ENCODE assay signal across 8 mouse cellular contexts in the genomic region with DNA sequence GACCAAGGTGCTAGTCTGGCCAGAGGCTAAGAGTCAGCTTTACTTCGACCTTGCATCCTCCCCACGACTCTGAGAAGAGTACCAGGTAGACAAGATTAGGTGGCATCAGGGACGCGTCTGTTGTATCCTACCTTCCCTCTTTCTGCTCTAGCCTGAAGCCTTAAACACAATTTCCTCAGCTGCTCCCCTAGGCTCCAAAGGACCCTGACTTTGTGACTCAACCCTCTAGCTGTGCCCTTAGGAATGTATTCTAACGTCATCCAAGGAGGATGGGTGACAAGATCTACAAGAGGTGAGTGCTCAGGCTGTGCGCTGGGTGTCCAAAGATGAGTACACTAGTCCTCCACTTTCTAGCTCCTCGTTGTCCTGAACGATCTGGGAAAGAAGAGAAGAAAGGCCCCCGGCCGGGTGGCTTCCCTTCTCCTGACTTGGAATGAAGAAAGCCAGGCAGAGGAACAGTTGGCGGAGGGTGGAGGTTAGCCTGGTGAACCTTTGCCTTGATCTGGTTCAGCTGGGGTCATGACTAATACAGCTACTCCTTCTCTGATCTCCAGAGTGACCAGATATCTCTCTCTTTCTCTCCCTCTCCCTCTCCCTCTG. TPM values are rescaled to one million over a fixed set of nuclear protein-coding genes. Genes with fewer than 3 reads are reported as not detected.
DNase-seq lines count a peak whose midpoint lies in the region; ATAC-seq and TF ChIP-seq lines count a peak whose summit lies in the region.

No protein-coding gene starts in this region.

- TF ChIP-seq POLR2A in MEL (IDR thresholded peaks at IDR 0.05; ENCODE audit: control insufficient read depth in 1 of 2, insufficient read depth in 1 of 2, low read depth in 1 of 2, low read length in 2 of 2, poor library complexity in 1 of 2) = no peak

- no peak for TF ChIP-seq RAD21 in MEL (IDR thresholded peaks at IDR 0.05; ENCODE audit: low read depth, low read length)

- H3K4me1 ChIP-seq in heart, embryonic 14.5 days (ENCODE audit: control insufficient read depth in 2 of 2, insufficient read depth in 2 of 2, low read length in 2 of 2) = peaks cover 4 to 5% of the 10 kb centered on the region in 2 experiments
- H3K4me1 ChIP-seq in MEL (ENCODE audit: control insufficient read depth in 1 of 2, insufficient read depth in 2 of 2, low read length in 2 of 2) = peaks cover 3 to 7% of the 10 kb centered on the region in 2 experiments; a peak in 2 of 4 replicates
- H3K4me1 ChIP-seq in forebrain, embryonic 14.5 days (ENCODE audit: control insufficient read depth, insufficient read depth, low read length) = no peaks in the 10 kb centered on the region
- H3K4me1 ChIP-seq in liver, embryonic 14.5 days (replicated peaks; ENCODE audit: control insufficient read depth in 2 of 2, insufficient read depth in 2 of 2, low read length in 1 of 2) = no peaks in the 10 kb centered on the region

- DNase-seq in heart, postnatal 4 days = no peak
- no peak for DNase-seq in MEL (ENCODE audit: low read depth, low spot score)
- no peak for DNase-seq in forebrain, embryonic 14.5 days (ENCODE audit: low spot score)
- DNase-seq in liver, embryonic 14.5 days (ENCODE audit: low read depth in 3 of 3, low spot score in 3 of 3) = no peak
- DNase-seq in urinary bladder, postnatal 4 days (ENCODE audit: low spot score in 2 of 2) = no peak
- DNase-seq in thymus, adult 18-20 months = no peak
- DNase-seq in layer of hippocampus, adult 11-12 months (ENCODE audit: low spot score) = no peak

- no peaks in the 10 kb centered on the region for H3K36me3 ChIP-seq in heart, embryonic 14.5 days (ENCODE audit: control insufficient read depth, insufficient read depth, low read length)
- H3K36me3 ChIP-seq in MEL (ENCODE audit: control insufficient read depth in 1 of 2, insufficient read depth in 2 of 2, low read length in 2 of 2) = peaks cover 0 to 5% of the 10 kb centered on the region in 2 experiments; a peak in 1 of 4 replicates
- no peaks in the 10 kb centered on the region for H3K36me3 ChIP-seq in forebrain, embryonic 14.5 days (ENCODE audit: control insufficient read depth, insufficient read depth, low read length)
- no peaks in the 10 kb centered on the region for H3K36me3 ChIP-seq in liver, embryonic 14.5 days (replicated peaks; ENCODE audit: control insufficient read depth, insufficient read depth, low read depth)

- H3K9me3 ChIP-seq in heart, embryonic 14.5 days (ENCODE audit: control insufficient read depth, low read length) = no peaks in the 10 kb centered on the region
- no peaks in the 10 kb centered on the region for H3K9me3 ChIP-seq in MEL (replicated peaks; ENCODE audit: insufficient read depth, low read length)
- H3K9me3 ChIP-seq in forebrain, embryonic 14.5 days (replicated peaks; ENCODE audit: control insufficient read depth, low read length) = no peaks in the 10 kb centered on the region
- no peaks in the 10 kb centered on the region for H3K9me3 ChIP-seq in liver, embryonic 14.5 days (ENCODE audit: control insufficient read depth, low read length)

- H3K27me3 ChIP-seq in heart, embryonic 14.5 days (ENCODE audit: control insufficient read depth, insufficient read depth, low read length) = no peaks in the 10 kb centered on the region
- no peaks in the 10 kb centered on the region for H3K27me3 ChIP-seq in MEL (ENCODE audit: control insufficient read depth in 1 of 2, insufficient read depth in 2 of 2, low read length in 2 of 2)
- no peaks in the 10 kb centered on the region for H3K27me3 ChIP-seq in forebrain, embryonic 14.5 days (replicated peaks; ENCODE audit: control insufficient read depth, insufficient read depth, low read length)
- H3K27me3 ChIP-seq in liver, embryonic 14.5 days (ENCODE audit: control insufficient read depth, insufficient read depth, low read length) = no peaks in the 10 kb centered on the region

- 0 out of 4 replicates have a peak overlapping the region, but pooled peaks of 1 of the 2 experiments have one; percentile 20 for H3K27ac ChIP-seq in heart, embryonic 14.5 days (replicated peaks in 1 of 2; ENCODE audit: control insufficient read depth in 1 of 2, insufficient read depth in 1 of 2, low read depth in 2 of 2, low read length in 2 of 2)
- no peak overlapping the region for H3K27ac ChIP-seq in MEL (ENCODE audit: control insufficient read depth, low read depth, low read length)
- H3K27ac ChIP-seq in forebrain, embryonic 14.5 days (ENCODE audit: low read depth, low read length) = no peak overlapping the region
- H3K27ac ChIP-seq in liver, embryonic 14.5 days = no peak overlapping the region

- TF ChIP-seq EP300 in MEL (IDR thresholded peaks at IDR 0.05; ENCODE audit: low read depth in 1 of 2, low read length in 2 of 2) = no peak
- no peak for TF ChIP-seq EP300 in liver, embryonic 14.5 days (IDR thresholded peaks at IDR 0.05; ENCODE audit: low read depth)

- WGBS in heart, embryonic 14.5 days = 61% methylated on average over 11 of the region's 11 CpGs
- WGBS in forebrain, embryonic 14.5 days = 67% methylated on average over 11 of the region's 11 CpGs
- WGBS in liver, embryonic 14.5 days (ENCODE audit: insufficient replicate concordance) = 64% methylated on average over 11 of the region's 11 CpGs

- peak overlapping the region; percentile 75 for H3K9ac ChIP-seq in heart, embryonic 14.5 days (ENCODE audit: low read length)
- peak overlapping the region; percentile 65 for H3K9ac ChIP-seq in MEL (ENCODE audit: control insufficient read depth, low read depth, low read length, poor library complexity, severe bottlenecking)
- no peak overlapping the region for H3K9ac ChIP-seq in forebrain, embryonic 14.5 days (ENCODE audit: low read length)
- H3K9ac ChIP-seq in liver, embryonic 14.5 days (replicated peaks) = no peak overlapping the region

- no peak for ATAC-seq in heart, embryonic 14.5 days (ENCODE audit: insufficient number of reproducible peaks, insufficient read depth, low FRiP score, low read depth)
- ATAC-seq in forebrain, embryonic 14.5 days = no peak
- no peak for ATAC-seq in liver, embryonic 14.5 days (ENCODE audit: insufficient read depth)

- TF ChIP-seq CTCF in MEL (IDR thresholded peaks at IDR 0.05 in 2 of 3, conservative IDR thresholded peaks at IDR 0.05 in 1 of 3; ENCODE audit: control insufficient read depth in 1 of 3, insufficient read depth in 1 of 3, low read depth in 2 of 3, low read length in 3 of 3, poor library complexity in 1 of 3, severe bottlenecking in 1 of 3) = no peak
- TF ChIP-seq CTCF in liver, embryonic 14.5 days (IDR thresholded peaks at IDR 0.05; ENCODE audit: low read depth) = no peak

- peak overlapping the region in 1 of 2 experiments; percentile 57; a peak in 2 of 4 replicates for H3K4me3 ChIP-seq in heart, embryonic 14.5 days (ENCODE audit: control insufficient read depth in 1 of 2, insufficient read depth in 1 of 2, low read depth in 1 of 2, low read length in 2 of 2)
- H3K4me3 ChIP-seq in MEL (ENCODE audit: control insufficient read depth in 1 of 2, insufficient read depth in 1 of 2, low read depth in 2 of 2, low read length in 2 of 2) = peak overlapping the region in 1 of 2 experiments; percentile 89; a peak in 2 of 4 replicates
- no peak overlapping the region for H3K4me3 ChIP-seq in forebrain, embryonic 14.5 days (ENCODE audit: low read depth, low read length)
- no peak overlapping the region for H3K4me3 ChIP-seq in liver, embryonic 14.5 days (ENCODE audit: insufficient read depth in 1 of 2, low read depth in 2 of 2, low read length in 2 of 2)

- H3K79me2 ChIP-seq in MEL (ENCODE audit: control insufficient read depth, insufficient read depth, low read length, poor library complexity) = no peaks in the 10 kb centered on the region; the same call in 1 of the 2 replicates

- H3K4me2 ChIP-seq in heart, embryonic 14.5 days (ENCODE audit: low read length) = peak overlapping the region; percentile 80
- peak overlapping the region; percentile 58 for H3K4me2 ChIP-seq in forebrain, embryonic 14.5 days (ENCODE audit: low read length)
- peak overlapping the region; percentile 62; the same call in 1 of the 2 replicates for H3K4me2 ChIP-seq in liver, embryonic 14.5 days (ENCODE audit: low read depth)

RNA-seq across cellular contexts. Expression of a gene that starts 0.8 kb away (rescaled TPM):
- 3.9 and 4.0 TPM in 2 replicates for polyA plus RNA-seq in heart, embryonic 14.5 days (2014; fragmentation: Nextera tagmentation; extraction: Ambion mirVana)
- total RNA-seq in heart, postnatal 4 days (2021) = 10 to 100 TPM; 29.8 to 30.4 TPM
- 2.8 and 3.3 TPM in 2 replicates for total RNA-seq in MEL (2012; rRNA removed)
- polyA plus RNA-seq in MEL (2012; ENCODE audit: insufficient read depth in 1 of 2, insufficient read length in 2 of 2, low read depth in 1 of 2, low replicate concordance in 2 of 2, missing spikeins in 1 of 2) = 10 to 100 TPM in 1 of 2 experiments, not detected in 1; 13.1 TPM
- polyA plus RNA-seq in forebrain, embryonic 14.5 days (2014; fragmentation: Nextera tagmentation; extraction: Ambion mirVana) = 2.1 and 2.3 TPM in 2 replicates
- 3.2 and 3.9 TPM in 2 replicates for polyA plus RNA-seq in liver, embryonic 14.5 days (2012; rRNA removed)
- polyA plus RNA-seq in liver, embryonic 14.5 days (2014; fragmentation: Nextera tagmentation; extraction: Ambion mirVana) = 1.3 and 1.4 TPM in 2 replicates

RNA-seq across cellular contexts. Expression of a gene that starts 27.1 kb away (rescaled TPM):
- 104 and 110 TPM in 2 replicates for polyA plus RNA-seq in heart, embryonic 14.5 days (2014; fragmentation: Nextera tagmentation; extraction: Ambion mirVana)
- total RNA-seq in heart, postnatal 4 days (2021) = 10 to 100 TPM; 85.0 to 91.8 TPM
- 423 and 464 TPM in 2 replicates for total RNA-seq in MEL (2012; rRNA removed)
- polyA plus RNA-seq in MEL (2012; ENCODE audit: insufficient read depth in 1 of 2, insufficient read length in 2 of 2, low read depth in 1 of 2, low replicate concordance in 2 of 2, missing spikeins in 1 of 2) = 100 to 1,000 TPM; 486 to 633 TPM
- polyA plus RNA-seq in forebrain, embryonic 14.5 days (2014; fragmentation: Nextera tagmentation; extraction: Ambion mirVana) = 120 and 137 TPM in 2 replicates
- polyA plus RNA-seq in liver, embryonic 14.5 days (2012; rRNA removed) = 36.3 and 52.7 TPM in 2 replicates
- 66.4 and 73.4 TPM in 2 replicates for polyA plus RNA-seq in liver, embryonic 14.5 days (2014; fragmentation: Nextera tagmentation; extraction: Ambion mirVana)

RNA-seq across cellular contexts. Expression of a gene that starts 37.6 kb away (rescaled TPM):
- 0.15 and 0.42 TPM in 2 replicates for polyA plus RNA-seq in heart, embryonic 14.5 days (2014; fragmentation: Nextera tagmentation; extraction: Ambion mirVana)
- total RNA-seq in heart, postnatal 4 days (2021) = under 1 TPM; 0.61 to 0.62 TPM
- 0.08 TPM in 1 of 2 replicates, not detected in the other for total RNA-seq in MEL (2012; rRNA removed)
- under 1 TPM in 1 of 2 experiments, not detected in 1; 0.11 TPM for polyA plus RNA-seq in MEL (2012; ENCODE audit: insufficient read depth in 1 of 2, insufficient read length in 2 of 2, low read depth in 1 of 2, low replicate concordance in 2 of 2, missing spikeins in 1 of 2)
- polyA plus RNA-seq in forebrain, embryonic 14.5 days (2014; fragmentation: Nextera tagmentation; extraction: Ambion mirVana) = 0.17 TPM in 2 replicates
- polyA plus RNA-seq in liver, embryonic 14.5 days (2012; rRNA removed) = 0.02 and 0.03 TPM in 2 replicates
- 0.09 TPM in 1 of 2 replicates, not detected in the other for polyA plus RNA-seq in liver, embryonic 14.5 days (2014; fragmentation: Nextera tagmentation; extraction: Ambion mirVana)

RNA-seq across cellular contexts. Expression of a gene that starts 51.1 kb away (rescaled TPM):
- polyA plus RNA-seq in heart, embryonic 14.5 days (2014; fragmentation: Nextera tagmentation; extraction: Ambion mirVana) = 131 and 147 TPM in 2 replicates
- total RNA-seq in heart, postnatal 4 days (2021) = 10 to 100 TPM; 72.9 to 78.9 TPM
- total RNA-seq in MEL (2012; rRNA removed) = 114 and 129 TPM in 2 replicates
- 100 to 1,000 TPM in 1 of 2 experiments, not detected in 1; 102 TPM for polyA plus RNA-seq in MEL (2012; ENCODE audit: insufficient read depth in 1 of 2, insufficient read length in 2 of 2, low read depth in 1 of 2, low replicate concordance in 2 of 2, missing spikeins in 1 of 2)
- polyA plus RNA-seq in forebrain, embryonic 14.5 days (2014; fragmentation: Nextera tagmentation; extraction: Ambion mirVana) = 100 and 111 TPM in 2 replicates
- 45.0 and 61.3 TPM in 2 replicates for polyA plus RNA-seq in liver, embryonic 14.5 days (2012; rRNA removed)
- 56.8 and 58.6 TPM in 2 replicates for polyA plus RNA-seq in liver, embryonic 14.5 days (2014; fragmentation: Nextera tagmentation; extraction: Ambion mirVana)

RNA-seq across cellular contexts. Expression of a gene that starts 51.3 kb away (rescaled TPM):
- polyA plus RNA-seq in heart, embryonic 14.5 days (2014; fragmentation: Nextera tagmentation; extraction: Ambion mirVana) = 10.2 and 11.7 TPM in 2 replicates
- 1 to 10 TPM; 4.2 to 5.1 TPM for total RNA-seq in heart, postnatal 4 days (2021)
- 43.8 and 54.9 TPM in 2 replicates for total RNA-seq in MEL (2012; rRNA removed)
- polyA plus RNA-seq in MEL (2012; ENCODE audit: insufficient read depth in 1 of 2, insufficient read length in 2 of 2, low read depth in 1 of 2, low replicate concordance in 2 of 2, missing spikeins in 1 of 2) = 10 to 100 TPM in 1 of 2 experiments, not detected in 1; 41.8 TPM
- polyA plus RNA-seq in forebrain, embryonic 14.5 days (2014; fragmentation: Nextera tagmentation; extraction: Ambion mirVana) = 11.3 and 13.6 TPM in 2 replicates
- polyA plus RNA-seq in liver, embryonic 14.5 days (2012; rRNA removed) = 12.8 and 15.4 TPM in 2 replicates
- 13.0 and 15.7 TPM in 2 replicates for polyA plus RNA-seq in liver, embryonic 14.5 days (2014; fragmentation: Nextera tagmentation; extraction: Ambion mirVana)

Comparison
In these comparisons a context has a peak if more than half of its experiments do, and no peak if none do; other contexts are left out.
1. H3K9ac ChIP-seq: peak in heart, embryonic 14.5 days (single experiment) and MEL (single experiment); none in forebrain, embryonic 14.5 days (single experiment) and liver, embryonic 14.5 days (single experiment).
2. Peak in every context shown above with its lines, with median percentiles within 50 percentile points of each other: H3K4me2 ChIP-seq.